Mouse (Mus musculus) central nervous system, embryonic 11.5 days (tissue): ENCODE results near the gene Uba1y. TPM values are rescaled to one million over a fixed set of nuclear protein-coding genes. Genes with fewer than 3 reads are reported as not detected.

Experiments
- polyA plus RNA-seq: library from polyadenylated mRNA; depleted of rRNA; stranded (reverse); fragments of >200 nt; gene quantifications from 2 replicates; pipeline ENCODE4 v1.2.3, GENCODE M21; 2012; rRNA removed

Uba1y gene
- 0.02 TPM in 1 of 2 replicates, not detected in the other for polyA plus RNA-seq

GRCm38 (mm10) chrY:818396-818795 lies at the start of gene Uba1y:
Gene Uba1y, plus strand, starts transcription at chrY:818649.

GRCm38 (mm10) chrY:797309-797708 lies 21.1 kb upstream of the Uba1y start, which contains the start of gene Zfy1:
Gene Zfy1, minus strand, starts transcription at chrY:797409.

Other genes with a start within 250 kb of the Uba1y start
- gene Zfy1, start 21.2 kb upstream of the Uba1y start, polyA plus RNA-seq: 0.04 and 0.06 TPM in 2 replicates
- 10.4 and 17.3 TPM in 2 replicates for gene Kdm5d, start 79.1 kb downstream of the Uba1y start, polyA plus RNA-seq
- 21.2 and 38.5 TPM in 2 replicates for gene Eif2s3y, start 191.9 kb downstream of the Uba1y start, polyA plus RNA-seq